14 mouse cellular contexts compared by ENCODE assay signal in the genomic region with DNA sequence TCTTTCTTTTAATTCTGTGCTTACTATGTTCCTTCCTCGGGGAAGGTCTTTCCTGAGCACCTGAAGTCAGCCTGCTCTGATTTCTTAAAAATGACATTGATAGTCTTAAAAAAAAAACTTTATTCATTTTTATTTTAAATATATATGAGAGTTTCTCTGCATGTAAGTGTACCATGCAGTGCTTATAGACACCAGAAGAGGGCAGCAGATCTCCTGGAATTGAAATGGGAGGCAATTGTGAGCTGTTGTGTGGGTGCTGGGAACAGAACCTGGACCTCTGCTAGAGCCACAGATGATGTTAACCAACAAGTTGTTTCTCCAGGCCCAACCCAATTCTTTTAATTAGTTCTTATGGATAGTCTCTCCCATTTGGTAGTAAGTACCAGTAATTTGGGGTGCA. TPM values are rescaled to one million over a fixed set of nuclear protein-coding genes. Genes with fewer than 3 reads are reported as not detected.
DNase-seq lines count a peak whose midpoint lies in the region; ATAC-seq and TF ChIP-seq lines count a peak whose summit lies in the region.
"Had no signal": no experiment of that assay in that cellular context is flagged by ENCODE, and none has a peak within 500 bp of the region (broad histone marks: within the 10 kb centered on the region; RNA-seq: fewer than 3 reads in every experiment).

No protein-coding gene starts in this region.

- H3K27me3 ChIP-seq in intestine, postnatal 0 days (replicated peaks; ENCODE audit: control insufficient read depth, insufficient read depth, low read length) = no peaks in the 10 kb centered on the region
- no peaks in the 10 kb centered on the region for H3K27me3 ChIP-seq in intestine, embryonic 15.5 days (replicated peaks)
- H3K27me3 ChIP-seq in midbrain, embryonic 10.5 days (ENCODE audit: low read depth, poor library complexity, severe bottlenecking) = no peaks in the 10 kb centered on the region
- H3K27me3 ChIP-seq in midbrain, embryonic 15.5 days (replicated peaks) = no peaks in the 10 kb centered on the region
- no peaks in the 10 kb centered on the region for H3K27me3 ChIP-seq in E14TG2a.4 (ENCODE audit: insufficient read depth, low read length)
- H3K27me3 ChIP-seq in embryonic facial prominence, embryonic 10.5 days (replicated peaks; ENCODE audit: low read depth, poor library complexity, severe bottlenecking) = no peaks in the 10 kb centered on the region
- H3K27me3 ChIP-seq: neural tube, embryonic 15.5 days had no signal

- H3K27ac ChIP-seq in intestine, postnatal 0 days (ENCODE audit: low read depth, low read length) = no peak overlapping the region
- no peak overlapping the region for H3K27ac ChIP-seq in intestine, embryonic 15.5 days
- peak overlapping the region; percentile 61; the same call in 1 of the 2 replicates for H3K27ac ChIP-seq in midbrain, embryonic 10.5 days (replicated peaks)
- H3K27ac ChIP-seq in midbrain, embryonic 15.5 days = no peak overlapping the region
- no peak overlapping the region for H3K27ac ChIP-seq in embryonic facial prominence, embryonic 10.5 days (replicated peaks)
- H3K27ac ChIP-seq: neural tube, embryonic 15.5 days had no signal

- H3K9me3 ChIP-seq in intestine, postnatal 0 days (ENCODE audit: control insufficient read depth) = no peaks in the 10 kb centered on the region
- H3K9me3 ChIP-seq in intestine, embryonic 15.5 days = no peaks in the 10 kb centered on the region
- H3K9me3 ChIP-seq in midbrain, embryonic 10.5 days (replicated peaks) = no peaks in the 10 kb centered on the region
- no peaks in the 10 kb centered on the region for H3K9me3 ChIP-seq in midbrain, embryonic 15.5 days
- peaks cover 41% of the 10 kb centered on the region for H3K9me3 ChIP-seq in E14TG2a.4 (ENCODE audit: low read length)
- 0 out of 2 replicates have a peak, but pooled peaks cover 6% of the 10 kb centered on the region for H3K9me3 ChIP-seq in embryonic facial prominence, embryonic 10.5 days
- H3K9me3 ChIP-seq: neural tube, embryonic 15.5 days had no signal

- H3K4me1 ChIP-seq in intestine, postnatal 0 days (replicated peaks; ENCODE audit: control insufficient read depth, insufficient read depth, low read length) = no peaks in the 10 kb centered on the region
- no peaks in the 10 kb centered on the region for H3K4me1 ChIP-seq in intestine, embryonic 15.5 days (replicated peaks)
- H3K4me1 ChIP-seq in midbrain, embryonic 10.5 days = peaks cover 11% of the 10 kb centered on the region
- H3K4me1 ChIP-seq in midbrain, embryonic 15.5 days = no peaks in the 10 kb centered on the region
- H3K4me1 ChIP-seq in E14TG2a.4 (replicated peaks; ENCODE audit: low read depth, low read length) = peaks cover 4% of the 10 kb centered on the region; the same call in 1 of the 2 replicates
- no peaks in the 10 kb centered on the region for H3K4me1 ChIP-seq in embryonic facial prominence, embryonic 10.5 days

- H3K4me3 ChIP-seq in intestine, postnatal 0 days (ENCODE audit: low read depth, low read length) = no peak overlapping the region
- no peak overlapping the region for H3K4me3 ChIP-seq in intestine, embryonic 15.5 days (replicated peaks)
- no peak overlapping the region for H3K4me3 ChIP-seq in midbrain, embryonic 10.5 days
- H3K4me3 ChIP-seq in midbrain, embryonic 15.5 days = no peak overlapping the region
- H3K4me3 ChIP-seq in E14TG2a.4 (replicated peaks; ENCODE audit: low read length) = no peak overlapping the region
- no peak overlapping the region for H3K4me3 ChIP-seq in embryonic facial prominence, embryonic 10.5 days
- H3K4me3 ChIP-seq: neural tube, embryonic 15.5 days had no signal

- H3K36me3 ChIP-seq in intestine, postnatal 0 days (ENCODE audit: control insufficient read depth, insufficient read depth) = no peaks in the 10 kb centered on the region
- H3K36me3 ChIP-seq in intestine, embryonic 15.5 days = no peaks in the 10 kb centered on the region
- H3K36me3 ChIP-seq in midbrain, embryonic 10.5 days = no peaks in the 10 kb centered on the region
- no peaks in the 10 kb centered on the region for H3K36me3 ChIP-seq in midbrain, embryonic 15.5 days (replicated peaks)
- H3K36me3 ChIP-seq in E14TG2a.4 (ENCODE audit: insufficient read depth, low read length) = no peaks in the 10 kb centered on the region; the same call in 1 of the 2 replicates
- no peaks in the 10 kb centered on the region for H3K36me3 ChIP-seq in embryonic facial prominence, embryonic 10.5 days (replicated peaks)
- H3K36me3 ChIP-seq: neural tube, embryonic 15.5 days had no signal

- TF ChIP-seq CTCF in intestine, postnatal 0 days (IDR thresholded peaks at IDR 0.05; ENCODE audit: low read depth) = 0 out of 2 replicates have a peak, but pooled peaks have one; percentile 26
- peak; percentile 30 for TF ChIP-seq CTCF in E14TG2a.4 (conservative IDR thresholded peaks at IDR 0.05; ENCODE audit: low read length)

- no peak overlapping the region for H3K4me2 ChIP-seq in intestine, postnatal 0 days (replicated peaks; ENCODE audit: low read depth)
- H3K4me2 ChIP-seq in intestine, embryonic 15.5 days (replicated peaks) = no peak overlapping the region
- H3K4me2 ChIP-seq in midbrain, embryonic 15.5 days = no peak overlapping the region
- H3K4me2 ChIP-seq: neural tube, embryonic 15.5 days had no signal

- WGBS in intestine, postnatal 0 days = 97% methylated on average over 1 of the region's 1 CpGs
- 90% methylated on average over 1 of the region's 1 CpGs for WGBS in intestine, embryonic 15.5 days
- WGBS in midbrain, embryonic 10.5 days = 83% methylated on average over 1 of the region's 1 CpGs
- WGBS in midbrain, embryonic 15.5 days = 67% methylated on average over 1 of the region's 1 CpGs
- 94% methylated on average over 1 of the region's 1 CpGs for WGBS in embryonic facial prominence, embryonic 10.5 days

- ATAC-seq in intestine, postnatal 0 days = no peak
- no peak for ATAC-seq in intestine, embryonic 15.5 days
- ATAC-seq in midbrain, embryonic 15.5 days (replicated peaks) = no peak

- H3K9ac ChIP-seq in intestine, postnatal 0 days (ENCODE audit: low read depth, low read length) = no peak overlapping the region
- no peak overlapping the region for H3K9ac ChIP-seq in intestine, embryonic 15.5 days
- H3K9ac ChIP-seq in midbrain, embryonic 15.5 days = no peak overlapping the region
- H3K9ac ChIP-seq: neural tube, embryonic 15.5 days had no signal

- no peak for DNase-seq in midbrain, embryonic 10.5 days (ENCODE audit: low spot score)
- DNase-seq in induced T-regulatory cell, adult 2 months (ENCODE audit: low read depth) = peak; percentile 18
- no peak for DNase-seq in embryonic facial prominence, embryonic 10.5 days (ENCODE audit: low spot score)
- DNase-seq: cerebellum, adult 18-20 months; heart, adult 11 months; kidney, adult 11 months; kidney, postnatal 4 days; layer of hippocampus, postnatal 36 days; spleen, adult 18-20 months had no signal

RNA-seq across cellular contexts. Expression of a gene that starts 18.1 kb away (rescaled TPM):
- polyA plus RNA-seq in intestine, postnatal 0 days (2015; fragmentation: Nextera tagmentation; extraction: Ambion mirVana) = 17.2 and 19.1 TPM in 2 replicates
- polyA plus RNA-seq in intestine, embryonic 15.5 days (2015; fragmentation: Nextera tagmentation; extraction: Ambion mirVana) = 37.3 and 42.6 TPM in 2 replicates
- 50.7 and 54.7 TPM in 2 replicates for polyA plus RNA-seq in midbrain, embryonic 10.5 days (2016; fragmentation: Nextera tagmentation; extraction: Ambion mirVana)
- 45.0 and 45.6 TPM in 2 replicates for polyA plus RNA-seq in midbrain, embryonic 15.5 days (2015; fragmentation: Nextera tagmentation; extraction: Ambion mirVana)
- polyA plus RNA-seq in embryonic facial prominence, embryonic 10.5 days (2016; fragmentation: Nextera tagmentation; extraction: Ambion mirVana) = 42.6 and 43.6 TPM in 2 replicates
